Mouse (Mus musculus): ENCODE results near the gene Trim52. TPM values are rescaled to one million over a fixed set of nuclear protein-coding genes. Genes with fewer than 3 reads are reported as not detected.

Gene Trim52
- total RNA-seq (2015), result not detected in 2 replicates
- not detected in 2 replicates for total RNA-seq (2017)

- ATAC-seq (ENCODE audit: poor library complexity, severe bottlenecking), result no peak
These were observed at the start of gene Trim52 for GRCm38 (mm10) chr14:106105980-106106379. TSS of gene Trim52 (plus strand) at chr14:106106198.

GRCm38 (mm10) chr14:106072608-106073007 lies 33.4 kb upstream of the Trim52 start:
- no peak for ATAC-seq (ENCODE audit: poor library complexity, severe bottlenecking)

- ATAC-seq (ENCODE audit: poor library complexity, severe bottlenecking), result no peak
These were observed 30.6 kb upstream of the Trim52 start for GRCm38 (mm10) chr14:106075181-106076064.

GRCm38 (mm10) chr14:106088480-106089037 lies 17.4 kb upstream of the Trim52 start:
- 0 out of 2 replicates have a peak, but pooled peaks have one; percentile 12 for ATAC-seq (ENCODE audit: poor library complexity, severe bottlenecking)

DNA sequence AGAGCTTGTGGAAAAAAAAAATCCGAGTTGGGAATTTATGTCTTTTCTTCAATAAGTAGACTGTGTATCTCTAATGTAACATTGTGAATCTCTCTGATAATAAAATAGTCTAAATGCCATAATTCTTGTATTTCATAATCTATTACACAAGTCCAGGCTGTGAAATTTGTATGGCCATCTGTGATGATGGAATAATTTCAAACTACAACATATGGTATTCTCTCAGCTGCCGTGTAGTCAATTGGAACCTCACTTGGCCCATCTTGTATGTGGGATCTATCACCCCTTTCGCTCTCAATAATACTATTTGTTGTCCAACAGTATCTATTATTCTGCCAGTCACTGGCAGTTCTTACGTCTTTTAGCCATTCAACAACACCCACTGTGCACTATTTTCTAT lies 9.2 kb upstream of the Trim52 start:
- ATAC-seq (ENCODE audit: poor library complexity, severe bottlenecking), result no peak

DNA sequence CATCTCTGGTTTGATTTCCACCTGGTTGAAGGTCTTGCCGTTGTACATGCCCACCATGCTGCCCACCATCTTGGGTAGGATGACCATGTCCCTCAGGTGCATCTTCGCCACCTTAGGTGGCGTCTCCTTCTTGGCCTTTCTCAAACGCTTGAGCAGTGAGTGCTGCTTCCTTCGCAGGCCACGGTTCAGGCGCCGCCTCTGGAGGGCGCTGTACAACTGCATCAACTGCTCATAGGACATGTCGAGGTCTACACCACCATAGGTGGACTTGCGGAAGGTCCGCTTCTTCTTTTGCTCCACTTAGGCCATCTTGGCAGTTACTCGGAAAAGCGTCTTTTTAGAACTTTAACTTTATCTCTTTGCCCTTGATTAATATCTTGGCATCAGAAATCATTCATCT lies 5.1 kb upstream of the Trim52 start:
- no peak for ATAC-seq (ENCODE audit: poor library complexity, severe bottlenecking)

GRCm38 (mm10) chr14:106106425-106106824 lies 427 bp downstream of the Trim52 start:
- ATAC-seq (ENCODE audit: poor library complexity, severe bottlenecking), result no peak

DNA sequence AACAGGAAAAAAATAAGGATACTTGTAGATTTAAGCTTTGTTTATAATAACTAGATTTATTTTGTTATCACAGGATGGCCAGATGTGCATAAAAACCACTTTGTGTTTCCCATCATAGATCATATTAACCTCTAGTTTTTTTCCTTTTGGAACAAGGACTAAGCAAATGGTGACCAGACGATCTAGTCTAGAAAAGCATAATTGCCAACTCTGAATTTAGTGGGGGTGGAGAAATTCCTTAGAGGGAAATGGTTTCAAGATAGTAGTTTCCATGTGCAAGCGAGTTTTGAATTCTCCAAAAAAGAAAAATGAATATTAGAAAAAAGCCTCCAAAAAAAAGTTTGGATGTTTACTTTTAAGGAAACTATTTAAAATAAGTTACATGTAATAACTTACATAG lies 13.4 kb downstream of the Trim52 start:
- no peak for ATAC-seq (ENCODE audit: poor library complexity, severe bottlenecking)

DNA sequence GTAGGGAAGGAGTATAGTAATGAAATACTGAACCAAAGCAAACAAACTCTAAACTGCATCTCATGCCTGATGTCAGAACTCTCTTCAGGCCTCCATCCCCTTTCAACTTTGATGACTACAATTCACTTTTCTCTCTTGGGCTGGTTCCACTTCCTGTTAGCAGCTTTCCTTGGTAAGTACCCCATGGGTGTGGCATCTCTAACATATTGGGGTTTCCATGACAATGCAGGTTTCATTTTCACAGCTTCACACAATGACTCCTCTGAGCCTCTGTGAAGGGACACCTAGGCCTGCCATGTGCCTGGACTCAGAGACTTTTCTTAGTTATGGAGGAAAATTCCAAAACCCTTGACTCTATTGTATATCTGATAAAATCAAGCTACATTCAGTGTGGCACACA lies 30.3 kb downstream of the Trim52 start:
- ATAC-seq (ENCODE audit: poor library complexity, severe bottlenecking), result peak; percentile 95

DNA sequence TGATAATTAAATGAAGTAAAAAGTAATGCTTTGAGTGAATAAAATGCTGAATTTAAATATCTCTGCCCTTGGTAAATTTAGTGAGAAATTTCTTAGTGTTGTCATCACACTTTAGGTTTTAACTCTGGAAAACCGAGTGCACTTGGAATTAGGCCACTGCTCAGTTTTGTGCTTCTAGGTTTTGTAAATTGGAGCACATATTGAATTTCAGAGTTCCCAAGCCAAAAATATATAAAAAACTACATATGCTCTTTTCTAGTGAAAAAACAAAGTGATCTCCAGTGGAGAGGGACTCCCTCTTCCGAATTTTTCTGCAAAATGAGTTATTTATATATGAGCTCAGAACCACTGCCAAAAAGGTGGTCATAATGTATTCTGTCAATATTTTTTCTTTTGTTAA lies 45.2 kb downstream of the Trim52 start:
- ATAC-seq (ENCODE audit: poor library complexity, severe bottlenecking), result no peak

GRCm38 (mm10) chr14:106154879-106155576 lies 49.0 kb downstream of the Trim52 start:
- peak; percentile 97 for ATAC-seq (ENCODE audit: poor library complexity, severe bottlenecking)

GRCm38 (mm10) chr14:106156533-106156932 lies 50.5 kb downstream of the Trim52 start:
- no peak for ATAC-seq (ENCODE audit: poor library complexity, severe bottlenecking)

DNA sequence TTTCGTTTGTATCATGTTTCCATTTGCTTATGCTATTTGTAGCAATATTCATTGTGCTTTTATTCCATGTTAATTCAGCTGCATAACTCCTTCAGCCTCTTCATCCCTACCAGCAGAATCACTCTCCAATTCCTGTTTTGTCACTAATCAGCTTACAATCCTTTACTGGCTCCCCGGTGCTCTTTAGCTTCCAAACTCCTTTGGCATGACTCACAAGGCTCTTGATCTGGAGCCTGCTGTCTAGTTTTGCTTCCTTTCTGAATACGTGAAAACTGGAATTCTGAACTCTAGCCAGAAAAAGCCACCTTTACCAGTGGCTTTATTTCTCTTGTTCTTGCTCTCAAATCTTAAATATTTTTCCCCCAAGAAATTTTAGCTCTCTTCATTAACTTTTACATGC lies 56.3 kb downstream of the Trim52 start:
- no peak for ATAC-seq (ENCODE audit: poor library complexity, severe bottlenecking)

DNA sequence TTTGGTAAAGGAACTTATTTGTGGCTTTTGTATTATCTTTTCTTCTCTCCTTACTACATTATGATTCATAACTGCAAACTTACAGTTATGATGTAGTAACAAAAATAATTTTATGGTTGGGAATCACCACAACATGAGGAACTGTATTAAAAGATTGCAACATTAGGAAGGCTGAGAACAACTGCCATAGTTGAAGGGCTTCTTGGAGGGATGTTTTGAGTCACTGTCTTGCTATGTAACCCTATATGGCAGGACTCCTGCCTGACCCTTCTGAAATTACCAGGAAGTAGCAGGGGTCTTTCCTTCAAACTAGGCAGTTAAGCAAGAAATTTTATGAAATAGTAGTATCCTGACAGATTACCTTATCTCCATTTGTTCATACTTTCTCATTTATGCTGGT lies 57.2 kb downstream of the Trim52 start:
- ATAC-seq (ENCODE audit: poor library complexity, severe bottlenecking), result 0 out of 2 replicates have a peak, but pooled peaks have one; percentile 38

- peak; percentile 51 for ATAC-seq (ENCODE audit: poor library complexity, severe bottlenecking)
These were observed 57.9 kb downstream of the Trim52 start for GRCm38 (mm10) chr14:106163933-106164332.

DNA sequence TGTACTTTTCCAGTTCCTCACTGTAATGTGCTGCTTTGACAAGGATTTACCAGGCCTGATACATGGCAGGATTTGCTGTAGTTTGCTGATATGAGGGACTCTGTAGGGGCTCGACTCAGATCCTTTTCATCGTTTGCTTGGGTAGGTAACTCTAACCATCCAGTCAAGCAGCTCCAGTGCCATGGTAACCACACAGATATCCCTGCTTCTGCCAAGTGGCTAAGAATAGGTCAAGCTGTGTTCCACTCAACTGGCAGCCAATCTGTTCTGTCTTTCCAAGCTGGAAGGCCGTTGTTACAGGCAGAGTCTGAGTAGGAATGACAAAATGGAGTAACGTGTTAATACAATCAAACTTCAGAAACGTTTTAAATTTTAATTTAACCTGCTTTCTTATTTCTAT lies 70.9 kb downstream of the Trim52 start:
- no peak for ATAC-seq (ENCODE audit: poor library complexity, severe bottlenecking)

- ATAC-seq (ENCODE audit: poor library complexity, severe bottlenecking), result no peak
These were observed 72.2 kb downstream of the Trim52 start for GRCm38 (mm10) chr14:106178245-106178644.

DNA sequence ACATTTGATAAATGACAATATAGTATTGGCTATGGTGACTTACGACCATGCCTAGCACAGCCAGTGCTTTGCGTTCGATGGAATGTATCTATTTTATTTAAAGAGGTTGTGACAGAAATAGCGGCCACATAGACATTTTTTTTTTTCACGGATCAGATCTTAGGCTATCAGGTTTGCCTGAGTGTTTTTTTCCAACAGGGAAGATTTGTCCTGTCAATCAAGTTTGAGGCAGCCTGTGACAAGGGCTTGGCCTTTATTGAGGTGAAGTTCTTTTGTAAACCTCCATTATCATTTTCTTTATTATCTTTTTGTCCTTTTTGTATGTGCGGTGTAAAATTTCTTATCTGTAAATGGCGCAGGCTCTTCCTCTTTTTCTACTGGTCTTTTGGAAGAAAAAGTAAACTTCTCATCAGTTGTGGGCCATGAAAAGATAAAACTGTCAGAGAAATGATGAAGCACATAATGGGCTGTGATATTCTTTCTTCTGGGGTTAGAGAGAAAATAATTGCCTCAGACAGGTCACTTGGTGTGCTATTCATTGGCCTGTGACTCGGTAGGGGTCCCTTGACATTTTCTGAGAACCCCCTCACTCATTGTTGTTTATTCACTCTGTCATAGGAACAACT lies 73.2 kb downstream of the Trim52 start:
- peak; percentile 49 for ATAC-seq (ENCODE audit: poor library complexity, severe bottlenecking)

GRCm38 (mm10) chr14:106179728-106180125 lies 73.7 kb downstream of the Trim52 start:
- ATAC-seq (ENCODE audit: poor library complexity, severe bottlenecking), result no peak

- ATAC-seq (ENCODE audit: poor library complexity, severe bottlenecking), result no peak
These were observed 74.6 kb downstream of the Trim52 start for GRCm38 (mm10) chr14:106180616-106181015.

GRCm38 (mm10) chr14:106183985-106184384 lies 78.0 kb downstream of the Trim52 start:
- ATAC-seq (ENCODE audit: poor library complexity, severe bottlenecking), result no peak

Data from megakaryocyte, adult 5-6 weeks (primary cell).